Mouse (Mus musculus) C2C12 (cell line): ENCODE measurements around the gene Ap5b1. TPM values are rescaled to one million over a fixed set of nuclear protein-coding genes. Genes with fewer than 3 reads are reported as not detected.
A peak's percentile ranks its signal among the peaks of the same experiment; 100 is the strongest.

Source experiments
- H3K27me3 ChIP-seq: one replicate; pipeline ENCODE4 v1.6.1; 2011; ENCODE audit not compliant: control insufficient read depth, insufficient read depth, insufficient read length
- H3K36me3 ChIP-seq: one replicate; pipeline ENCODE4 v1.6.1; 2011; ENCODE audit not compliant: control insufficient read depth, insufficient read depth
- H3K4me3 ChIP-seq: one replicate; pipeline ENCODE4 v1.5.1; 2011; ENCODE audit warnings: mild to moderate bottlenecking, control low read depth; ENCODE audit not compliant: poor library complexity, insufficient read depth, severe bottlenecking
- H3K79me2 ChIP-seq: one replicate; pipeline ENCODE4 v1.6.1; 2011; ENCODE audit not compliant: control insufficient read depth, insufficient read depth
- H3K79me3 ChIP-seq: one replicate; pipeline ENCODE4 v1.6.1; 2011; ENCODE audit warnings: low read depth, control low read depth
- H3ac ChIP-seq: one replicate; pipeline ENCODE3; 2011; ENCODE audit warnings: low read depth; ENCODE audit not compliant: control insufficient read depth, insufficient read length
- CEBPB ChIP-seq: IDR thresholded peaks from one replicate; pipeline ENCODE4 v1.6.1; 2011; ENCODE audit warnings: low read depth, mild to moderate bottlenecking, control low read depth, moderate library complexity
- CTCF ChIP-seq: IDR thresholded peaks from one replicate; pipeline ENCODE4 v1.5.1; 2011; ENCODE audit not compliant: control insufficient read depth, insufficient read depth, insufficient read length
- FOSL1 ChIP-seq: IDR thresholded peaks from one replicate; pipeline ENCODE4 v1.8.0; 2011; ENCODE audit warnings: mild to moderate bottlenecking, low read length; ENCODE audit not compliant: poor library complexity, insufficient read depth, severe bottlenecking
- MAX ChIP-seq: IDR thresholded peaks from one replicate; pipeline ENCODE4 v1.6.1; 2011; ENCODE audit warnings: mild to moderate bottlenecking, control low read depth
- MYOD1 ChIP-seq: IDR thresholded peaks from one replicate; pipeline ENCODE4 v1.6.1; 2011; ENCODE audit warnings: low read depth; ENCODE audit not compliant: control insufficient read depth, insufficient read length
- MYOG ChIP-seq: IDR thresholded peaks from one replicate; pipeline ENCODE4 v1.6.1; 2011; ENCODE audit not compliant: control insufficient read depth, insufficient read length; ENCODE audit errors: extremely low read depth
- USF1 ChIP-seq: IDR thresholded peaks from one replicate; pipeline ENCODE4 v1.6.1; 2011; ENCODE audit warnings: low read depth, mild to moderate bottlenecking, control low read depth, moderate library complexity
- polyA plus RNA-seq: library from polyadenylated mRNA; unstranded; fragments of >200 nt; fragmentation: generic; extraction: Trizol; gene quantifications from one replicate; pipeline ENCODE4 v1.2.1, GENCODE M21; 2012; ENCODE audit warnings: missing spikeins

Ap5b1 gene
- polyA plus RNA-seq, 1 experiment, result 3.9 TPM

- peaks cover 3% of the 10 kb centered on the region for H3K27me3 ChIP-seq
- H3K79me3 ChIP-seq, result no peaks in the 10 kb centered on the region
- TF ChIP-seq CTCF (no peak), MYOG (no peak), USF1 (peak; percentile 5), CEBPB (no peak), MYOD1 (no peak)
Observed at GRCm38 (mm10) chr19:5532520-5532919, 35.3 kb upstream of the Ap5b1 start.

GRCm38 (mm10) chr19:5538786-5539185, 29.0 kb upstream of the Ap5b1 start:
- Histone ChIP-seq H3ac (no peak overlapping the region), H3K79me2 (no peaks in the 10 kb centered on the region), H3K36me3 (no peaks in the 10 kb centered on the region), H3K4me3 (no peak overlapping the region), H3K79me3 (no peaks in the 10 kb centered on the region), H3K27me3 (peaks cover 6% of the 10 kb centered on the region)
- no peak for TF ChIP-seq MYOD1
- TF ChIP-seq USF1, result no peak
- TF ChIP-seq MYOG, result no peak
- no peak for TF ChIP-seq CEBPB
- TF ChIP-seq FOSL1, result no peak
- no peak for TF ChIP-seq CTCF
- no peak for TF ChIP-seq MAX

More at GRCm38 (mm10) chr19:5532520-5532919, 35.3 kb upstream of the Ap5b1 start:
- H3K36me3 ChIP-seq, result no peaks in the 10 kb centered on the region
- no peak overlapping the region for H3ac ChIP-seq
- H3K79me2 ChIP-seq, result no peaks in the 10 kb centered on the region
- no peak overlapping the region for H3K4me3 ChIP-seq

GRCm38 (mm10) chr19:5543362-5543761, 24.5 kb upstream of the Ap5b1 start:
- Histone ChIP-seq H3K27me3 (peaks cover 10% of the 10 kb centered on the region), H3K36me3 (no peaks in the 10 kb centered on the region), H3ac (no peak overlapping the region)

GRCm38 (mm10) chr19:5544031-5544430, 23.8 kb upstream of the Ap5b1 start:
- no peak overlapping the region for H3ac ChIP-seq
- H3K4me3 ChIP-seq, result no peak overlapping the region
- no peaks in the 10 kb centered on the region for H3K36me3 ChIP-seq
- no peaks in the 10 kb centered on the region for H3K79me3 ChIP-seq
- H3K27me3 ChIP-seq, result peaks cover 10% of the 10 kb centered on the region
- TF ChIP-seq MAX (no peak), MYOD1 (no peak), CTCF (no peak), USF1 (no peak), MYOG (no peak), FOSL1 (no peak), CEBPB (no peak)
- no peaks in the 10 kb centered on the region for H3K79me2 ChIP-seq

More at GRCm38 (mm10) chr19:5543362-5543761, 24.5 kb upstream of the Ap5b1 start:
- Histone ChIP-seq H3K79me3 (no peaks in the 10 kb centered on the region), H3K79me2 (no peaks in the 10 kb centered on the region), H3K4me3 (no peak overlapping the region)
- TF ChIP-seq MYOG, result no peak
- no peak for TF ChIP-seq CEBPB
- no peak for TF ChIP-seq CTCF
- TF ChIP-seq USF1, result peak; percentile 70
- TF ChIP-seq MYOD1, result no peak

GRCm38 (mm10) chr19:5547471-5548056, 20.3 kb upstream of the Ap5b1 start:
- Histone ChIP-seq H3K36me3 (no peaks in the 10 kb centered on the region), H3ac (no peak overlapping the region), H3K79me2 (no peaks in the 10 kb centered on the region), H3K4me3 (no peak overlapping the region), H3K79me3 (no peaks in the 10 kb centered on the region), H3K27me3 (peaks cover 12% of the 10 kb centered on the region)
- no peak for TF ChIP-seq CEBPB
- TF ChIP-seq MAX, result no peak
- TF ChIP-seq FOSL1, result no peak
- no peak for TF ChIP-seq CTCF
- TF ChIP-seq MYOG, result no peak
- no peak for TF ChIP-seq USF1
- TF ChIP-seq MYOD1, result no peak

- peaks cover 31% of the 10 kb centered on the region for H3K27me3 ChIP-seq
- no peaks in the 10 kb centered on the region for H3K79me3 ChIP-seq
- no peak for TF ChIP-seq FOSL1
- H3K79me2 ChIP-seq, result no peaks in the 10 kb centered on the region
- no peak overlapping the region for H3ac ChIP-seq
- H3K36me3 ChIP-seq, result no peaks in the 10 kb centered on the region
- H3K4me3 ChIP-seq, result no peak overlapping the region
Observed at GRCm38 (mm10) chr19:5553802-5554201, 14.0 kb upstream of the Ap5b1 start.
